Mouse (Mus musculus) intestine, embryonic 16.5 days (tissue): Measurements from ENCODE around the gene Dynll1. TPM values are rescaled to one million over a fixed set of nuclear protein-coding genes. Genes with fewer than 3 reads are reported as not detected.

ENCODE experiments used
- ATAC-seq: fragments of 200-750 bp; cut with Nextera tagmentation; 2 replicates; pipeline ENCODE4 v1.8.0; 2017; ENCODE audit warnings: moderate TSS enrichment, moderate library complexity
- H3K27ac ChIP-seq: fragments of 300-500 bp; sonication (generic); 2 replicates; pipeline ENCODE4 v1.5.1; 2014; ENCODE audit warnings: mild to moderate bottlenecking, low read length
- H3K27me3 ChIP-seq: fragments of 300-500 bp; sonication (generic); replicated peaks from 2 replicates; pipeline ENCODE4 v1.6.1; 2014; ENCODE audit warnings: low read length, control low read depth, mixed read lengths; ENCODE audit not compliant: control insufficient read depth, insufficient read depth
- H3K36me3 ChIP-seq: fragments of 300-500 bp; sonication (generic); 2 replicates; pipeline ENCODE4 v1.6.1; 2014; ENCODE audit warnings: low read length, control low read depth; ENCODE audit not compliant: control insufficient read depth, insufficient read depth
- H3K4me1 ChIP-seq: fragments of 300-500 bp; sonication (generic); 2 replicates; pipeline ENCODE4 v1.6.1; 2014; ENCODE audit warnings: low read length, control low read depth, mixed read lengths; ENCODE audit not compliant: control insufficient read depth, insufficient read depth
- H3K4me2 ChIP-seq: fragments of 300-500 bp; sonication (generic); 2 replicates; pipeline ENCODE4 v1.6.1; 2014; ENCODE audit warnings: low read depth, low read length, control low read depth
- H3K4me3 ChIP-seq: fragments of 300-500 bp; sonication (generic); 2 replicates; pipeline ENCODE4 v1.5.1; 2014; ENCODE audit warnings: mild to moderate bottlenecking, low read length
- H3K9ac ChIP-seq: fragments of 300-500 bp; sonication (generic); 2 replicates; pipeline ENCODE4 v1.6.1; 2014; ENCODE audit warnings: low read depth, low read length
- H3K9me3 ChIP-seq: fragments of 300-500 bp; sonication (generic); 2 replicates; pipeline ENCODE4 v1.6.1; 2016; ENCODE audit warnings: low read length, control low read depth; ENCODE audit not compliant: control insufficient read depth
- WGBS: fragments of 180-500 bp; shearing (Covaris S2); extraction: QIAGEN DNeasy Blood & Tissue Kit; methylation state at CpG from one replicate; pipeline ENCODE4 v1.1.7; 2014; 5-methylcytosine and 5-hydroxymethylcytosine counted together
- polyA plus RNA-seq: library from polyadenylated mRNA; unstranded; fragments of >200 nt; fragmentation: Nextera tagmentation; extraction: Ambion mirVana; gene quantifications from 2 replicates; pipeline ENCODE4 v1.2.1, GENCODE M21; 2015

Dynll1 gene
- polyA plus RNA-seq, 1 experiment from 2014 or later: 1,116 TPM

- Histone ChIP-seq H3K4me1 (peaks cover 7% of the 10 kb centered on the region; the same call in 1 of the 2 replicates), H3K27me3 (no peaks in the 10 kb centered on the region), H3K4me3 (peak within 1 kb of the TSS; percentile 94), H3K4me2 (peak within 1 kb of the TSS; percentile 90), H3K9ac (peak within 1 kb of the TSS; percentile 86), H3K27ac (peak within 1 kb of the TSS; percentile 69), H3K9me3 (0 out of 2 replicates have a peak, but pooled peaks cover 3% of the 10 kb centered on the region), H3K36me3 (no peaks in the 10 kb centered on the region)
- peak; percentile 80 for ATAC-seq
- 4% methylated on average over 45 of the region's 45 CpGs for WGBS
Measured at GRCm38 (mm10) chr5:115279226-115280049, 21.4 kb downstream of the Dynll1 start, which contains the start of gene Coq5. Gene Coq5 (plus strand): TSS chr5:115279666.

- no peak for ATAC-seq
- Histone ChIP-seq H3K27me3 (no peaks in the 10 kb centered on the region), H3K4me3 (no peak overlapping the region), H3K4me2 (no peak overlapping the region), H3K36me3 (no peaks in the 10 kb centered on the region), H3K9ac (no peak overlapping the region), H3K27ac (no peak overlapping the region), H3K9me3 (0 out of 2 replicates have a peak, but pooled peaks cover 3% of the 10 kb centered on the region), H3K4me1 (peaks cover 7% of the 10 kb centered on the region; the same call in 1 of the 2 replicates)
- 57% methylated on average over 2 of the region's 2 CpGs for WGBS
Measured at GRCm38 (mm10) chr5:115278785-115279184, 22.0 kb downstream of the Dynll1 start.

- H3K9me3 ChIP-seq: 0 out of 2 replicates have a peak, but pooled peaks cover 3% of the 10 kb centered on the region
- 56% methylated on average over 1 of the region's 1 CpGs for WGBS
- no peak overlapping the region for H3K27ac ChIP-seq
- no peaks in the 10 kb centered on the region for H3K27me3 ChIP-seq
- no peak overlapping the region for H3K4me3 ChIP-seq
- peaks cover 13% of the 10 kb centered on the region; the same call in 1 of the 2 replicates for H3K4me1 ChIP-seq
- no peak for ATAC-seq
- no peak overlapping the region for H3K4me2 ChIP-seq
- no peaks in the 10 kb centered on the region for H3K36me3 ChIP-seq
- no peak overlapping the region for H3K9ac ChIP-seq
Measured at GRCm38 (mm10) chr5:115278053-115278452, 22.7 kb downstream of the Dynll1 start.

GRCm38 (mm10) chr5:115275998-115276397 is 24.8 kb downstream of the Dynll1 start:
- Histone ChIP-seq H3K4me1 (peaks cover 16% of the 10 kb centered on the region), H3K4me2 (no peak overlapping the region), H3K4me3 (no peak overlapping the region), H3K27me3 (no peaks in the 10 kb centered on the region), H3K9me3 (0 out of 2 replicates have a peak, but pooled peaks cover 3% of the 10 kb centered on the region), H3K9ac (no peak overlapping the region), H3K27ac (no peak overlapping the region), H3K36me3 (no peaks in the 10 kb centered on the region)
- ATAC-seq: no peak
- WGBS: 40% methylated on average over 14 of the region's 14 CpGs

GRCm38 (mm10) chr5:115274771-115275170 is 26.0 kb downstream of the Dynll1 start:
- Histone ChIP-seq H3K9ac (no peak overlapping the region), H3K27me3 (no peaks in the 10 kb centered on the region), H3K4me3 (no peak overlapping the region), H3K4me2 (no peak overlapping the region), H3K27ac (no peak overlapping the region), H3K36me3 (no peaks in the 10 kb centered on the region; the same call in 1 of the 2 replicates), H3K4me1 (peaks cover 24% of the 10 kb centered on the region), H3K9me3 (0 out of 2 replicates have a peak, but pooled peaks cover 3% of the 10 kb centered on the region)
- no peak for ATAC-seq
- 81% methylated on average over 1 of the region's 1 CpGs for WGBS

- H3K4me2 ChIP-seq: no peak overlapping the region
- 0 out of 2 replicates have a peak, but pooled peaks cover 3% of the 10 kb centered on the region for H3K9me3 ChIP-seq
- H3K9ac ChIP-seq: no peak overlapping the region
- WGBS: 78% methylated on average over 1 of the region's 1 CpGs
- H3K27ac ChIP-seq: no peak overlapping the region
- no peaks in the 10 kb centered on the region; the same call in 1 of the 2 replicates for H3K36me3 ChIP-seq
- H3K27me3 ChIP-seq: no peaks in the 10 kb centered on the region
- H3K4me1 ChIP-seq: peaks cover 28% of the 10 kb centered on the region
- no peak for ATAC-seq
- no peak overlapping the region for H3K4me3 ChIP-seq
Measured at GRCm38 (mm10) chr5:115274353-115274752, 26.4 kb downstream of the Dynll1 start.

GRCm38 (mm10) chr5:115273549-115274135 is 27.2 kb downstream of the Dynll1 start:
- Histone ChIP-seq H3K27ac (no peak overlapping the region), H3K4me1 (peaks cover 32% of the 10 kb centered on the region), H3K36me3 (no peaks in the 10 kb centered on the region; the same call in 1 of the 2 replicates), H3K9me3 (0 out of 2 replicates have a peak, but pooled peaks cover 3% of the 10 kb centered on the region), H3K9ac (peak overlapping the region; percentile 54; the same call in 1 of the 2 replicates), H3K27me3 (no peaks in the 10 kb centered on the region), H3K4me2 (peak overlapping the region; percentile 52; the same call in 1 of the 2 replicates), H3K4me3 (no peak overlapping the region)
- 71% methylated on average over 6 of the region's 6 CpGs for WGBS
- ATAC-seq: no peak

GRCm38 (mm10) chr5:115272812-115273548 is 27.8 kb downstream of the Dynll1 start, which contains the start of gene Rnf10:
Gene Rnf10 (minus strand): TSS chr5:115272898.
- WGBS: 12% methylated on average over 26 of the region's 26 CpGs
- peak within 1 kb of the TSS; percentile 98 for H3K9ac ChIP-seq

More at GRCm38 (mm10) chr5:115272812-115273548, 27.8 kb downstream of the Dynll1 start, which contains the start of gene Rnf10:
- ATAC-seq: peak; percentile 83
- Histone ChIP-seq H3K4me1 (peaks cover 36% of the 10 kb centered on the region), H3K9me3 (0 out of 2 replicates have a peak, but pooled peaks cover 3% of the 10 kb centered on the region), H3K4me2 (peak within 1 kb of the TSS; percentile 79), H3K27ac (peak within 1 kb of the TSS; percentile 73), H3K4me3 (peak within 1 kb of the TSS; percentile 99), H3K36me3 (no peaks in the 10 kb centered on the region; the same call in 1 of the 2 replicates), H3K27me3 (no peaks in the 10 kb centered on the region)
